Mouse (Mus musculus) cortical plate, adult 2 months (tissue): ENCODE measurements at regions not wholly inside any gene's neighbourhood (a gene's known extent, or its start where the extent isn't known, plus 50 kb on each side); places are given as distances from the start of the nearest gene placed in this dataset.

ENCODE experiments used
- CTCF ChIP-seq: fragments of 200-500 bp; IDR thresholded peaks from 2 replicates; pipeline ENCODE4 v1.5.1; 2011; ENCODE audit warnings: mild to moderate bottlenecking, control low read depth, low read length; ENCODE audit not compliant: insufficient read depth; ENCODE audit errors: extremely low read depth
- POLR2A ChIP-seq: fragments of 200-500 bp; IDR thresholded peaks from 2 replicates; pipeline ENCODE4 v1.6.1; 2011; ENCODE audit warnings: mild to moderate bottlenecking, low read length, control low read depth; ENCODE audit not compliant: insufficient read depth; ENCODE audit errors: extremely low read depth

DNA sequence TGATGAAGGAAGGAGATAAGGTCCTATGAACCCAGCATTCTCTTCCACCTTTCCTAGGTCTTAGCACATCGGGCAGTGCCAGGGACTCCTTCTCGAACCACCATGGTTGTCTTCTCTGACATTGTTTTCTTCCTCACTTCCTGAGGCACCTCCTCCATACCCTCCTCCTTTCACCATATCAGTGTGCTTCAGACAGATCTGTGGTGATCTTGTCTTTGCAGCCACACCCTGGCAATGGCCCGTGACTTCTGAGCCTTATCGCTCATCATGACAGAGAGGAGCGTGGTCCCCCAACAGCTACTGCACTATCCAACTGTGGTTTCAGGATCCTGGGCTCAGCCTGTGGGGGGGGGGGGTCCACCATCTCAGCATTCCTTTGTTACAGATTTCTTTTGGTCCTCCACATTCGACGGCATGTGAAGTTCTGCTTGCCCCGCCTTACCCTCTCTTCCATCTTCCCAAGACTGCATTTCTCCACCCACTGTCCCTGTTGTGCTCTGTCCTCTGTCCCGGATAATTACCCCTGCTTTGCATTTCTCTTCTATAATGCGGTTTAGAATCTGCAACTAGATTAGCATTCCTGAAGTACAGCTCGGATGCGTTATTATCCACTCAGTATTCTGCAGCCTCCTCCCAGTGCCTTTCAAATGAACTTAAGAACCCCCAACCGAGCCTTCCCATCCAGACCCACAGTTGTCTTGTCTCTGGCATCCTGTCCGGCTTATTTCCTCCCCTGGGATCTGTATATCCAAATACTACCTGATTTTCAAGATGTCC, 67.2 kb upstream of the Ccn6 start:
- no peak for TF ChIP-seq CTCF
- no peak for TF ChIP-seq POLR2A
